Mouse (Mus musculus) ES-E14 (cell line): Measurements from ENCODE around the gene Prss36. TPM values are rescaled to one million over a fixed set of nuclear protein-coding genes. Genes with fewer than 3 reads are reported as not detected.

Experiments used
- DNase-seq: peaks from one replicate; pipeline ENCODE4 v3.0.0-alpha.2; 2013; ENCODE audit warnings: low read depth, low spot score
- H3K27ac ChIP-seq: 2 replicates; pipeline ENCODE4 v1.5.1; 2012; ENCODE audit warnings: low read depth, mild to moderate bottlenecking, low read length, moderate library complexity, mixed read lengths; ENCODE audit not compliant: poor library complexity, insufficient read depth, severe bottlenecking
- H3K36me3 ChIP-seq: 2 replicates; pipeline ENCODE4 v1.6.1; 2012; ENCODE audit warnings: mild to moderate bottlenecking, low read length, moderate library complexity, mixed read lengths; ENCODE audit not compliant: control insufficient read depth, poor library complexity, insufficient read depth, severe bottlenecking
- H3K4me1 ChIP-seq, 2 experiments: fragments of 150-350 bp in 1 of 2; sonication (generic) in 1 of 2; 2 replicates each; pipeline ENCODE4 v1.6.1; 2012; ENCODE audit warnings: low read length in 2 of 2, mild to moderate bottlenecking in 1 of 2, mixed read lengths in 1 of 2; ENCODE audit not compliant: control insufficient read depth in 2 of 2, insufficient read depth in 2 of 2, poor library complexity in 1 of 2
- H3K4me3 ChIP-seq, 2 experiments: fragments of 150-350 bp in 1 of 2; sonication (generic) in 1 of 2; 2 replicates each; pipeline ENCODE4 v1.5.1; 2012; ENCODE audit warnings: low read length in 2 of 2, low read depth in 1 of 2, mild to moderate bottlenecking in 1 of 2, mixed read lengths in 1 of 2; ENCODE audit not compliant: insufficient read depth in 1 of 2, poor library complexity in 1 of 2, severe bottlenecking in 1 of 2
- H3K9ac ChIP-seq: 2 replicates; pipeline ENCODE4 v1.6.1; 2012; ENCODE audit warnings: low read depth, mild to moderate bottlenecking, low read length, mixed read lengths; ENCODE audit not compliant: poor library complexity, insufficient read depth, severe bottlenecking
- H3K9me3 ChIP-seq: fragments of 150-350 bp; sonication (generic); 2 replicates; pipeline ENCODE4 v1.6.1; 2012; ENCODE audit warnings: low read depth, mild to moderate bottlenecking, low read length; ENCODE audit not compliant: control insufficient read depth, insufficient read depth
- CHD2 ChIP-seq: IDR thresholded peaks from 2 replicates; pipeline ENCODE4 v1.6.1; 2014; ENCODE audit warnings: mild to moderate bottlenecking, low read depth, low read length, inconsistent platforms
- HCFC1 ChIP-seq: IDR thresholded peaks from 2 replicates; pipeline ENCODE4 v1.6.1; 2012; ENCODE audit warnings: low read length, inconsistent platforms, borderline replicate concordance; ENCODE audit not compliant: insufficient read depth
- MAFK ChIP-seq: IDR thresholded peaks from 2 replicates; pipeline ENCODE4 v1.6.1; 2014; ENCODE audit warnings: mild to moderate bottlenecking, low read depth, low read length, inconsistent platforms; ENCODE audit not compliant: insufficient read depth
- ZC3H11A ChIP-seq: IDR thresholded peaks from 2 replicates; pipeline ENCODE4 v1.6.1; 2012; ENCODE audit warnings: low read depth, mild to moderate bottlenecking, inconsistent platforms, low read length, borderline replicate concordance
- ZNF384 ChIP-seq: IDR thresholded peaks from 2 replicates; pipeline ENCODE4 v1.6.1; 2012; ENCODE audit warnings: low read depth, low read length, inconsistent platforms
- in situ Hi-C, 2 experiments: fragments of 600-800 bp; cut with MboI; formaldehyde crosslinking; loops; one replicate each; pipeline ENCODE4 v1.15.1; 2025; ENCODE audit warnings: low sequenced_read_pairs in 2 of 2, inconsistent platforms in 1 of 2; ENCODE audit not compliant: unreplicated experiment in 2 of 2
- total RNA-seq: library from RNA; depleted of rRNA; stranded (reverse); fragments of 300-350 nt; gene quantifications from 2 replicates; pipeline ENCODE4 v1.2.3, GENCODE M21; 2012

Gene Prss36
- total RNA-seq, 1 experiment, result 15.3 TPM

GRCm38 (mm10) chr7:127903971-127904796 lies 42.3 kb downstream of the Prss36 start, which contains the start of gene Bckdk:
TSS of gene Bckdk (plus strand) at chr7:127904082.
- peak; percentile 66 for DNase-seq
- Histone ChIP-seq H3K9ac (peak within 1 kb of the TSS; percentile 78), H3K4me1 (peaks cover 3% of the 10 kb centered on the region in 2 experiments; a peak in 1 of 4 replicates), H3K27ac (peak within 1 kb of the TSS; percentile 3; the same call in 1 of the 2 replicates), H3K36me3 (peaks cover 33% of the 10 kb centered on the region), H3K9me3 (no peaks in the 10 kb centered on the region), H3K4me3 (peak within 1 kb of the TSS; percentile 72 to 94)
- in situ Hi-C loops, result no loop called here
- peak; percentile 94 for TF ChIP-seq CHD2
- TF ChIP-seq HCFC1, result peak; percentile 95
- no peak for TF ChIP-seq MAFK
- TF ChIP-seq ZC3H11A, result no peak

GRCm38 (mm10) chr7:127901772-127902171 lies 44.8 kb downstream of the Prss36 start:
- in situ Hi-C loops, result no loop called here
- Histone ChIP-seq H3K4me1 (peaks cover 3 to 5% of the 10 kb centered on the region in 2 experiments; a peak in 1 of 4 replicates), H3K27ac (no peak overlapping the region), H3K9ac (no peak overlapping the region), H3K9me3 (no peaks in the 10 kb centered on the region), H3K36me3 (peaks cover 12% of the 10 kb centered on the region), H3K4me3 (no peak overlapping the region)
- no peak for TF ChIP-seq ZNF384
- no peak for TF ChIP-seq HCFC1
- no peak for TF ChIP-seq CHD2
- TF ChIP-seq ZC3H11A, result no peak
- no peak for TF ChIP-seq MAFK
- DNase-seq, result no peak

GRCm38 (mm10) chr7:127899997-127900396 lies 46.5 kb downstream of the Prss36 start:
- H3K9me3 ChIP-seq, result no peaks in the 10 kb centered on the region
- in situ Hi-C loops, result no loop called here
- no peak overlapping the region for H3K27ac ChIP-seq
- H3K4me3 ChIP-seq, result no peak overlapping the region
- peaks cover 1 to 5% of the 10 kb centered on the region in 2 experiments; a peak in 1 of 4 replicates for H3K4me1 ChIP-seq
- 0 out of 2 replicates have a peak, but pooled peaks cover under 1% of the 10 kb centered on the region for H3K36me3 ChIP-seq
- TF ChIP-seq ZC3H11A (no peak), CHD2 (no peak), ZNF384 (no peak), MAFK (no peak), HCFC1 (no peak)
- DNase-seq, result no peak
- no peak overlapping the region for H3K9ac ChIP-seq

- 0 out of 2 replicates have a peak, but pooled peaks cover under 1% of the 10 kb centered on the region for H3K36me3 ChIP-seq
- H3K4me1 ChIP-seq, result peaks cover 0 to 5% of the 10 kb centered on the region in 2 experiments; a peak in 1 of 4 replicates
- in situ Hi-C loops, result no loop called here
- H3K4me3 ChIP-seq, result no peak overlapping the region
- DNase-seq, result no peak
- no peaks in the 10 kb centered on the region for H3K9me3 ChIP-seq
- no peak overlapping the region for H3K27ac ChIP-seq
- no peak for TF ChIP-seq HCFC1
- TF ChIP-seq MAFK, result no peak
- no peak for TF ChIP-seq ZC3H11A
- TF ChIP-seq CHD2, result no peak
- no peak for TF ChIP-seq ZNF384
- no peak overlapping the region for H3K9ac ChIP-seq
These were observed 48.2 kb downstream of the Prss36 start for GRCm38 (mm10) chr7:127898179-127898956.
